Mouse (Mus musculus): ENCODE results near the gene Ffar2. TPM values are rescaled to one million over a fixed set of nuclear protein-coding genes. Genes with fewer than 3 reads are reported as not detected.

Ffar2 gene
- polyA plus RNA-seq (2016; fragmentation: Nextera tagmentation; extraction: Ambion mirVana): 0.21 and 0.53 TPM in 2 replicates

DNA sequence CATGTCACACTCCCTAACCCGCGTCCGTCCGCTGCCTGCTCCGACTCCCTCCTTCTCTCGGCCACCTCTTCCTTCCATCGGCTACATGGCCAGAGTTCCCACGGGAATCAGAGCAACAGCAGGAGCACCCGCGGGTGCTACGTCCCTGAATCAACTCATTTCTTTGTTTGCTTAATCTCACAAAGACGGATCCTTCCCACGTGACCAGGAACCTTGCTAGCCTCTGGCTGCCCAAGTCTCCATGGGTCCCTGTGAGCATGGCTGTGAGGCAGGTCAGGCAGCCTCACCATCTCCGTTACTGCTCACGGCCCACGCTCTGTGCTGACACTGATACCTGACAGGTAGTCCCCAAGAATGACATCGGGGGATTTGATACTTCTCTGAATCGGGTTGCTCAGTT is at the start of gene Ffar2:
TSS of gene Ffar2 (minus strand) at position 101 of the 400 bp plus-strand sequence.
- peaks cover 4% of the 10 kb centered on the region; the same call in 1 of the 2 replicates for H3K27me3 ChIP-seq (replicated peaks)
- H3K4me1 ChIP-seq: peaks cover 17% of the 10 kb centered on the region
- H3K9me3 ChIP-seq (replicated peaks): no peaks in the 10 kb centered on the region
- H3K4me3 ChIP-seq: no peak within 1 kb of the TSS
- H3K36me3 ChIP-seq: no peaks in the 10 kb centered on the region
- H3K27ac ChIP-seq: no peak within 1 kb of the TSS
- no peak within 1 kb of the TSS for H3K4me2 ChIP-seq
- ATAC-seq: no peak
- 77% methylated on average over 18 of the region's 18 CpGs for WGBS (ENCODE audit: insufficient replicate concordance)
- H3K9ac ChIP-seq: no peak within 1 kb of the TSS

DNA sequence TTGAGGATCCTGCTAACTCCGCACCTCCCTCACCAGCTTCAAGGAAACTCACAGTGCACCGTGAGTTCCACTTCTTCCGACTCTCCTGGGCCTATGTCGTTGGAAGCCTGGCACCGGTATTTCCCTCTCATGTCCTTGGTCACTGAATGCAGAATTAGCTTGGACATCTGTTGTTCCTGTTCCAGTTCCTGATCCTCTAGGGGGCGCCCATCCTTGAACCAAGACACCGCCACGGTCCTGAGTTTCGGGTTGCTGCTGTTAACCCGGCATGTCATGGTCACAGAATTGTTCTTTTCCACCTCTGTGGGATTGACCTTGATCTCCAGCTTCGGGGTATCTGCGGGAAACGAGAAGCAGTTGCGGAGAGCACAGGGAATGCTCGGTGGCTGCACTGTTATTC is 49.5 kb upstream of the Ffar2 start:
- peaks cover 13% of the 10 kb centered on the region for H3K27me3 ChIP-seq (replicated peaks)
- WGBS (ENCODE audit: insufficient replicate concordance): 17% methylated on average over 15 of the region's 15 CpGs
- no peak overlapping the region for H3K27ac ChIP-seq
- no peak overlapping the region for H3K9ac ChIP-seq
- H3K4me1 ChIP-seq: no peaks in the 10 kb centered on the region
- H3K36me3 ChIP-seq: no peaks in the 10 kb centered on the region
- no peak overlapping the region for H3K4me2 ChIP-seq
- no peaks in the 10 kb centered on the region for H3K9me3 ChIP-seq (replicated peaks)
- no peak for ATAC-seq
- no peak overlapping the region for H3K4me3 ChIP-seq

DNA sequence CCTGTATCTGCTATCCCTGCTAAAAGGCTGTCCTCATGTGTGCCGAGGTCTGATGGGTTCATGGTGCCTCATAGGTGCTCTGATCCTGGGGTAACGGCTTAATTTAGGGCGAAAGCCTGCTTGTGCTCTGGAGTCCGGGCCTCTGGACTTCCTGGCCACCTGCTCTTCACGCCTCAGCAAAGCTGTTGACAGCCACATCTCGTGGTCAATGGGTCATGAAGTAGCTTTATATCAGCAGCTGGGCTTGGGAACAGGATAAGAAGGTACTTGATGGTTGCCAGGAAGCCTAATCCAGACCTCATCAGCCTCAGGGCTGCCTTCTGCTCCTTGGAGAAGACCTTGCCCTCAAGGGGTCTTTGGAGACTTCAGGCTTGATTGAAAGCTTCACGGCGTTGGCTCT is 39.8 kb upstream of the Ffar2 start:
- peaks cover 14% of the 10 kb centered on the region for H3K4me1 ChIP-seq
- ATAC-seq: no peak
- H3K4me2 ChIP-seq: no peak overlapping the region
- H3K9ac ChIP-seq: no peak overlapping the region
- H3K27ac ChIP-seq: no peak overlapping the region
- no peaks in the 10 kb centered on the region for H3K27me3 ChIP-seq (replicated peaks)
- 53% methylated on average over 8 of the region's 8 CpGs for WGBS (ENCODE audit: insufficient replicate concordance)
- no peak overlapping the region for H3K4me3 ChIP-seq
- no peaks in the 10 kb centered on the region for H3K9me3 ChIP-seq (replicated peaks)
- H3K36me3 ChIP-seq: no peaks in the 10 kb centered on the region

DNA sequence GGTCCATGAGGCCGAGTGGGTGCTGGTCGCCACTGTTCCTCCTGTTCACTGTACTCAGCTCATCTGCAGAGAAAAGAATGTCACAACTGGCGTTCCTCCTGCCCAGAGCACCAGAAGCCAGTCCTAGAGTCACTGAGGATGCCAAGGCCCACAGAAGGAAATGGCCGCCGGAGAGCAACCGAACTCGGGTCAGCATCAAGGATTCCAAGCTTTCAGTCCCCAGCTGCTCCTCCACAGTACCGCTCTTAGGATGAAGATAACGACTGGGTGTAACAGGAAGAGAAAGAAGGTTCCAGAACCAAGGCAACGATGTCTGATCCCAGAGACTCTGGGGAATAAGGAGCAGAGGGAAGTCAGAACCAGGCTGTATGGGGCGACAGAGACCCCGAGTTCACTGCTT is 37.9 kb upstream of the Ffar2 start, which contains the start of gene Ffar1:
TSS of gene Ffar1 (minus strand) at position 101 of the 400 bp plus-strand sequence.
- H3K36me3 ChIP-seq: no peaks in the 10 kb centered on the region
- WGBS (ENCODE audit: insufficient replicate concordance): 72% methylated on average over 12 of the region's 12 CpGs
- H3K27me3 ChIP-seq (replicated peaks): no peaks in the 10 kb centered on the region; the same call in 1 of the 2 replicates
- H3K4me3 ChIP-seq: no peak within 1 kb of the TSS
- no peak for ATAC-seq
- no peaks in the 10 kb centered on the region for H3K9me3 ChIP-seq (replicated peaks)
- peaks cover 14% of the 10 kb centered on the region for H3K4me1 ChIP-seq
- no peak within 1 kb of the TSS for H3K27ac ChIP-seq
- H3K4me2 ChIP-seq: no peak within 1 kb of the TSS
- H3K9ac ChIP-seq: no peak within 1 kb of the TSS

DNA sequence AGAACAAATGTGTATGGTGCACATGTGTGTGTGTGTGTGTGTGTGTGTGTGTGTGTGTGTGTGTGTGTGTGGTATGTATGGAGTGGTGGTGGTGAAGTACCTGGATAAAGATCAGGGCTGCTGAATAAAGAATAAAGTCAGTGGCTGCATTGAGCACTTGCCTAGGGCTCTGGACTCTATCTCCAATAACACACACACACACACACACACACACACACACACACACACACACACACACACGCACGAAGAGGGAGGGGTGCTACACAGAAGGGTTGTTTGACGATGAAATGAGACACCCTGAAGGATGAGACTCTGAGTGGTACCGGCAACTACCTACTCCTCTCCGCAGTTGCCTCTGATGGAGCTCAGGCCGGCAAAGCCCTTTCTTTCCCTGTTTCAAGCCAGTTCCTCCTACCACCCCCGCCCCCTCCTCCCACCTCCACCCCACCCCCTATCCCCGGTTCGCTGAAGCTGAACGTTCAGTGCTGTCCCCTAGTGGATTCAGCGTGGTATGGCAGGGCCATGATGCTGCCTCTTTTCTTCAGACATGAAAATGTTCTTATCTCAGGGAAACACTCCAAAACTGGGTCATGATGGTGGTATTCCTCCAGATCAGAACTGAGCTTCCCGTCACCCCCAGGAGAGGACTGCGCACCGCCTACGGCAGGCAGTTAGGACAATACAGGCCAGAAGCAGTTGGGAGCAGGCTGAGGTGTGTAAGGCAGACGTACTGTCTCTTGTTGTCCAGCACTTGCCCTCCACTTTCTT is 36.2 kb upstream of the Ffar2 start:
- peak overlapping the region; percentile 19; the same call in 1 of the 2 replicates for H3K4me3 ChIP-seq
- H3K27ac ChIP-seq: no peak overlapping the region
- peaks cover 14% of the 10 kb centered on the region for H3K4me1 ChIP-seq
- peak overlapping the region; percentile 52 for H3K4me2 ChIP-seq
- H3K9ac ChIP-seq: no peak overlapping the region
- H3K36me3 ChIP-seq: no peaks in the 10 kb centered on the region
- no peaks in the 10 kb centered on the region; the same call in 1 of the 2 replicates for H3K27me3 ChIP-seq (replicated peaks)
- no peaks in the 10 kb centered on the region for H3K9me3 ChIP-seq (replicated peaks)
- 4% methylated on average over 14 of the region's 16 CpGs for WGBS (ENCODE audit: insufficient replicate concordance)
- ATAC-seq: peak; percentile 52

DNA sequence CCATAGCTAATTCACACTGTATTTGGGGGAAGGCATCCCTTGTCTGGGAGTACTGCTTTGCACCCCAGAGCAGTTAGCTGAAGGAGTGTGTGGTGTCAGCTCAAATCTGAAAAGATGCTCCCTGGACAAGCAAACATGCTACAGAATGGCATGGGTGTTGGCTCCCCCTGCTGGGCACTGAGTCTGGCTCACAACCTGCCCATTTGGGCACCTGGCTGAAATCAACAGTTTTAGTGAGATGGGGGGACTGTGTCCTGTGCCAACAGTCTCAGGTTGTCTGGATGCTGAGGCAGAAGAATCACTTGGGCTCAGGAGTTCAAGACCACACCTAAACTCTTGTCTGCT is 35.7 kb upstream of the Ffar2 start:
- Histone ChIP-seq H3K27ac (no peak overlapping the region), H3K4me1 (peaks cover 14% of the 10 kb centered on the region), H3K9me3 (replicated peaks) (no peaks in the 10 kb centered on the region), H3K4me3 (no peak overlapping the region), H3K4me2 (no peak overlapping the region), H3K36me3 (no peaks in the 10 kb centered on the region), H3K9ac (no peak overlapping the region), H3K27me3 (replicated peaks) (no peaks in the 10 kb centered on the region; the same call in 1 of the 2 replicates)
- peak; percentile 42; the same call in 1 of the 2 replicates for ATAC-seq

DNA sequence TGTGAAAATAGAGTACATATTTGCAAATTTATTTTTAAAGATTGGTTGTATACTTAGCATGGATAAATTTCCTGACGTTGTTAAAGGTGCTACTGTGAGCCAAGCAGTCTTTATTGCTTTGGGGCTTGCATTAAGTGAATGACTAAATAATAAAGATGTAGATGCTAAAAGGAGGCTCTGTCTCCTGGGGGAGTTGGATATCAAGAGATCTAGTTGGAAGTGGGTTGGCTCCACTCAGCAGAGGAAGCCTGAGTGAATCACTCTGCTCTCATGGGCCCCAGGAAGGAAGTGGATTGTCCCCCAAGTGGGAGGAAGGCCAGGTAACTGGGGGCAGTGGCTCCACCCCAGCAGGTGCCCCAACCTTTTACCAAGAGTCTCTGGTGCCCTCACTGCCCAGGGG is 34.2 kb upstream of the Ffar2 start:
- H3K9me3 ChIP-seq (replicated peaks): no peaks in the 10 kb centered on the region
- ATAC-seq: no peak
- no peak overlapping the region for H3K4me3 ChIP-seq
- H3K9ac ChIP-seq: no peak overlapping the region
- WGBS (ENCODE audit: insufficient replicate concordance): 56% methylated on average over 1 of the region's 1 CpGs
- peaks cover 5% of the 10 kb centered on the region; the same call in 1 of the 2 replicates for H3K27me3 ChIP-seq (replicated peaks)
- peaks cover 14% of the 10 kb centered on the region for H3K4me1 ChIP-seq
- H3K36me3 ChIP-seq: no peaks in the 10 kb centered on the region
- no peak overlapping the region for H3K4me2 ChIP-seq
- no peak overlapping the region for H3K27ac ChIP-seq

DNA sequence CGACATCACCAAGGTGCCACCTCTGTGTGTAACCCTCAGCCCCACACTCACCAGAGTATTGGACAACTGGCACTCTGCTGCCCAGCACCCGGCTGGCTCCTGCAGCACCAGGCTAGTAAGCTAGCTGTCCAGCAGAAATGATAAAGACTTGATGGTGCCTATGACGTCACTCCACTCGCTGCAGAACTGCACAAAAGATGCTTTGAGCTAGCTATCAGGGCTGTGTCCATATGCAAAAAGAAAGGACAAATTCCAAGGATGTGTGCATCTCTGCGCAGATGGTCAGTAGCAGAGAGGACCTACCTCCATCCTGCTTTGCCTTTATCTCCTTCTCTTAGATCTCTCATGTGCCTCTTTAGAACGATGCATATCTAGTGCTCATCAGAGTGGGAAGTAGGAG is 32.5 kb upstream of the Ffar2 start, which contains the start of gene Ffar3:
TSS of gene Ffar3 (minus strand) at position 101 of the 400 bp plus-strand sequence.
- H3K4me3 ChIP-seq: no peak within 1 kb of the TSS
- H3K9ac ChIP-seq: no peak within 1 kb of the TSS
- H3K4me2 ChIP-seq: no peak within 1 kb of the TSS
- peaks cover 14% of the 10 kb centered on the region for H3K4me1 ChIP-seq
- H3K36me3 ChIP-seq: no peaks in the 10 kb centered on the region
- 63% methylated on average over 6 of the region's 6 CpGs for WGBS (ENCODE audit: insufficient replicate concordance)
- ATAC-seq: no peak
- no peaks in the 10 kb centered on the region for H3K9me3 ChIP-seq (replicated peaks)
- peaks cover 5% of the 10 kb centered on the region; the same call in 1 of the 2 replicates for H3K27me3 ChIP-seq (replicated peaks)
- no peak within 1 kb of the TSS for H3K27ac ChIP-seq

DNA sequence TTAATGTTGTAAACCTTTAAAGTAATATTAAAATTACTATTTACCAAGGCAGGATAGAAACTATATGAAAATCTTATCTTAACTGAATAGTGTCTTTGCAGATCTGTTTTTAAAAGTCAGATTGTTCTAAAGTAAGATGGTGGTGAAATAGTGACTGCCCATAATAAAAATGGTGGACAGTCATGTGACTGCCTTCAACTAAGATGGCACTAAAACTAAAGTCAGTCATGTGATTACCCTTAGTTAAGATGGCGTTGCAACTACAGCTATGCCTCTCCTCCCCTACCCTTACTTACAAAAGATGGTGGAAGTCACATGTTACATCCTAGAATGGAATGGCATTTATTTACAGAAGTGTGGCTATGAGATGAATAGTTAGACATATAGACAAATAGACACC is 27.8 kb upstream of the Ffar2 start:
- H3K36me3 ChIP-seq: no peaks in the 10 kb centered on the region
- ATAC-seq: no peak
- no peak overlapping the region for H3K9ac ChIP-seq
- no peak overlapping the region for H3K4me3 ChIP-seq
- WGBS (ENCODE audit: insufficient replicate concordance): 63% methylated on average over 1 of the region's 1 CpGs
- no peak overlapping the region for H3K27ac ChIP-seq
- H3K4me1 ChIP-seq: no peaks in the 10 kb centered on the region
- H3K4me2 ChIP-seq: no peak overlapping the region
- 0 out of 2 replicates have a peak, but pooled peaks cover 5% of the 10 kb centered on the region for H3K27me3 ChIP-seq (replicated peaks)
- no peaks in the 10 kb centered on the region for H3K9me3 ChIP-seq (replicated peaks)

DNA sequence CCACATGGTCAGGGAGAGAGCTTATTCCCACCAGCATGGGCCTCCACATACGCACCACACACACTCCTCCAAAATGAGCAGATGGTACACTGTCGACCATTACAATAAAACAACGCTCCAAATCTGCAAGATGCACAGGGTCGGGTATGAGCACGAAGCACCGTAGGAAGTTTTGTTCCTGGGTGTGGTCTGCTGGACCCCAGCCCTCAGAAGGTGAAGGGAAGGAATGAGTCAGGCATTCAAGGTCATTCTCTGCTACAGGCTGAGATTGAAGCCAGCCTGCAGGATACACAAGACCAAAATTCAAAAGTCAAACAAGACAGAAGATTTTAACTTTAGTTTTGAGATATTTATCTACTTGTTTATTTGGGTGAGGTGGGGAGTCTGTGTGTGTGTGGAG is 24.4 kb upstream of the Ffar2 start:
- no peak for ATAC-seq
- Histone ChIP-seq H3K4me3 (no peak overlapping the region), H3K4me2 (no peak overlapping the region), H3K9me3 (replicated peaks) (no peaks in the 10 kb centered on the region), H3K36me3 (no peaks in the 10 kb centered on the region), H3K4me1 (no peaks in the 10 kb centered on the region), H3K27me3 (replicated peaks) (no peaks in the 10 kb centered on the region), H3K27ac (no peak overlapping the region), H3K9ac (no peak overlapping the region)
- WGBS (ENCODE audit: insufficient replicate concordance): 69% methylated on average over 6 of the region's 6 CpGs

DNA sequence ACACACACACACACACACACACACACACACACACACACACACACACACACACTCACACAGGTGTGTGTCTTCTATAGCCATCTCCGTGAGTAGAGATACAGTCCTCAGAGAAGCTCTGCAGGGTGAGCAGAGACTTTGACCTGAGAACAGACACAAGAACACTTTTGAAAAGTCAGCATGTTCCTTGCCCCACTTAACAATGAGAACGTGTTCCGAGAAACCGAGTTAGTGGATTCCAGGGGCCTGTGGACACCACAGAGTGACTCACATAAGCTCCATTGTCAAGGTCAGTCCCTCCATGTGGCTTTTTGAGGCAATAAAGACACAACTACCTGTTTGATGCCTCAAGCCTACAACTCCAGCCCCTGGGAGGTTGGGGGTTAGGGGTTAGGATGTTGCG is 23.8 kb upstream of the Ffar2 start:
- no peak overlapping the region for H3K9ac ChIP-seq
- H3K4me3 ChIP-seq: no peak overlapping the region
- no peaks in the 10 kb centered on the region for H3K36me3 ChIP-seq
- no peaks in the 10 kb centered on the region for H3K27me3 ChIP-seq (replicated peaks)
- no peaks in the 10 kb centered on the region for H3K9me3 ChIP-seq (replicated peaks)
- no peak for ATAC-seq
- H3K4me1 ChIP-seq: no peaks in the 10 kb centered on the region
- H3K4me2 ChIP-seq: no peak overlapping the region
- WGBS (ENCODE audit: insufficient replicate concordance): 70% methylated on average over 5 of the region's 5 CpGs
- H3K27ac ChIP-seq: no peak overlapping the region

DNA sequence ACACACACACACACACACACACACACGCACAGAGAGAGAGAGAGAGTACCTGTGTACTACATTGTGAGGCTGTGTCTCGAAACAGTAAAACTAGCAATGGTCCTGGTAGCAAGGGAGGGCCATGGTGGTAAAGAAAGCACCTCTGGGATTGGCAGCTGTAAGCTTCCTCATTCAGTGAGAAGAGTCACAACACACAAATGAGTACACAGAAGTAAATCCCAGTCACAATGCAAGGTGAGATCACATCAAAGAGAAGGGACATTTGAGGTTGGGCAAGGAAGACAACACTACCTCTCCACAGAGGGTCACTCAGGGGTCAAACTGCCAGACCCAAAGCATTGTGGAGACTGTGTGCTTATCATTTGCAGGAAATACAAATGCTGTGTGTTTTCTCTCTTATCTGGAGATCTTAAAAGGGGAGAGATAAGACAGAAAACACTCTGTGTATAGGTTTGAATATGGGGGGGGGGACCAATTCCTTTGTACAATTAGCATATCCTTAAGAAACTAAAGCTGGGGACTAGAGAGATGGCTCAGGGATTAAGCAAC is 23.0 kb upstream of the Ffar2 start:
- no peak overlapping the region for H3K9ac ChIP-seq
- no peaks in the 10 kb centered on the region for H3K36me3 ChIP-seq
- H3K4me1 ChIP-seq: peaks cover 5% of the 10 kb centered on the region; the same call in 1 of the 2 replicates
- 35% methylated on average over 2 of the region's 2 CpGs for WGBS (ENCODE audit: insufficient replicate concordance)
- H3K9me3 ChIP-seq (replicated peaks): no peaks in the 10 kb centered on the region
- no peak overlapping the region for H3K27ac ChIP-seq
- H3K4me3 ChIP-seq: no peak overlapping the region
- H3K4me2 ChIP-seq: no peak overlapping the region
- no peaks in the 10 kb centered on the region for H3K27me3 ChIP-seq (replicated peaks)
- no peak for ATAC-seq

Measured in liver, embryonic 12.5 days (tissue).